Mouse (Mus musculus) forebrain, embryonic 10.5 days (tissue): ENCODE data around the gene Engase. TPM values are rescaled to one million over a fixed set of nuclear protein-coding genes. Genes with fewer than 3 reads are reported as not detected.
A peak's percentile ranks its signal among the peaks of the same experiment; 100 is the strongest.

ENCODE experiments used
- DNase-seq: peaks from one replicate; pipeline ENCODE4 v3.0.0-alpha.2; 2017; ENCODE audit warnings: low spot score; ENCODE audit errors: extremely low spot score
- H3K27ac ChIP-seq: fragments of 300-500 bp; sonication (generic); 2 replicates; pipeline ENCODE4 v1.5.1; 2016; ENCODE audit warnings: mild to moderate bottlenecking
- H3K27me3 ChIP-seq: fragments of 300-500 bp; sonication (generic); 2 replicates; pipeline ENCODE4 v1.6.1; 2016; ENCODE audit warnings: mild to moderate bottlenecking; ENCODE audit not compliant: poor library complexity, severe bottlenecking
- H3K36me3 ChIP-seq: fragments of 300-500 bp; sonication (generic); replicated peaks from 2 replicates; pipeline ENCODE4 v1.6.1; 2016; ENCODE audit warnings: mild to moderate bottlenecking, moderate library complexity
- H3K4me1 ChIP-seq: fragments of 300-500 bp; sonication (generic); 2 replicates; pipeline ENCODE4 v1.6.1; 2016
- H3K4me3 ChIP-seq: fragments of 300-500 bp; sonication (generic); 2 replicates; pipeline ENCODE4 v1.5.1; 2016; ENCODE audit warnings: mild to moderate bottlenecking, moderate library complexity
- H3K9me3 ChIP-seq: fragments of 300-500 bp; sonication (generic); 2 replicates; pipeline ENCODE4 v1.6.1; 2016; ENCODE audit warnings: mild to moderate bottlenecking, moderate library complexity
- WGBS: fragments of 180-500 bp; shearing (Covaris S2); methylation state at CpG from one replicate; pipeline ENCODE4 v1.1.7; 2016; 5-methylcytosine and 5-hydroxymethylcytosine counted together
- polyA plus RNA-seq: library from polyadenylated mRNA; unstranded; fragments of >200 nt; fragmentation: Nextera tagmentation; extraction: Ambion mirVana; gene quantifications from 2 replicates; pipeline ENCODE4 v1.2.1, GENCODE M21; 2016

Engase gene
- 7.1 and 7.9 TPM in 2 replicates for polyA plus RNA-seq

DNA sequence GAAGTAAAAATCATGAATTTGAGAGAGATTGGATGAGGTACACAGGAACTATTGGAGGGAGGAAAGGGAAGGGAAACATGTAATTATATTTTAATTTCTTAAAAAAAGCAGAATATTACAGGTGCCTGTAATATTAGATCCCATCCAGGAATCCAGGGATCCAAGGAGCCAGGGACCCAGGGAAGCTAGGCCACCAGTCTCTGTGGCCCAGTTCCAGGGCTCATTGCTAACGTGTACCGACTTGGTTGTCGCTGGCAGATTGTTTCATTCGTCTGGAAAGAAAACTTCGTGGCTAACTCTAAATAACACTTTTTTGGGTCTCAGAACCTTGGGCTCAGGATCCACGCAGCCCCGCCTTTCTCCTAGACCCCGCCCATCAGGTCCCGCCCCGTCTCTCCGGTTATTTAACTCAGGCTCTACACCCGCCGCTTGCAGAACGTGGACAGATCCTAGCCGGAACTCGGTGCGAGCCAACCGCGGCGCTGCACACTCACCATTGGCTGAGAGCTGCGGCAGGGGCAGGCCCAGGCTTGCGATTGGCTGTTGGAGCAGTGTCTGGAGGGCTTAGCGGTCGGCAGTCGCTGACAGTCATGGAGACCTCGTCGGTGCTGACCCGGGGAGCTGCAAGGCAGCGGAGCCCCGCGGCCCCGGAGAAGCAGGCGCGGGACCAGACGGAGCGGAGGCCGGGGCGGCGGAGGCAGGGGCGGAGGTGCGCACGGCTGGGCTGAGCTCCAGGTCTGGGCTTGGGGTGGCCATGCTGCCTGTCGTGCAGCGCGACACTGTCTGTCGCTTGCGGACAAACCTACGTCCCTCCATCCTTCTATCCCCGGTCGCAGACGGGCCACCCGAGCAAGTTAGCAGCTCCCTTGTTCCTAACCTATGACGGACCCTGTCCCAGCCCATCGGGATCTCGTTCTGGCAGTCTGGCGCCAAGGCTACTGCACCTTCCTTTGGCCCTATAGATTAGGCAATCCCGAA is at the start of gene Engase:
TSS of gene Engase (plus strand) at position 434 of the 978 bp plus-strand sequence.
- no peaks in the 10 kb centered on the region for H3K9me3 ChIP-seq
- H3K27me3 ChIP-seq: peaks cover 11% of the 10 kb centered on the region; the same call in 1 of the 2 replicates
- peak within 1 kb of the TSS; percentile 90 for H3K4me3 ChIP-seq
- DNase-seq: peak; percentile 95
- H3K4me1 ChIP-seq: peaks cover 31% of the 10 kb centered on the region
- peaks cover 17% of the 10 kb centered on the region for H3K36me3 ChIP-seq
- under 1% methylated on average over 57 of the region's 57 CpGs for WGBS
- H3K27ac ChIP-seq: peak within 1 kb of the TSS; percentile 87

DNA sequence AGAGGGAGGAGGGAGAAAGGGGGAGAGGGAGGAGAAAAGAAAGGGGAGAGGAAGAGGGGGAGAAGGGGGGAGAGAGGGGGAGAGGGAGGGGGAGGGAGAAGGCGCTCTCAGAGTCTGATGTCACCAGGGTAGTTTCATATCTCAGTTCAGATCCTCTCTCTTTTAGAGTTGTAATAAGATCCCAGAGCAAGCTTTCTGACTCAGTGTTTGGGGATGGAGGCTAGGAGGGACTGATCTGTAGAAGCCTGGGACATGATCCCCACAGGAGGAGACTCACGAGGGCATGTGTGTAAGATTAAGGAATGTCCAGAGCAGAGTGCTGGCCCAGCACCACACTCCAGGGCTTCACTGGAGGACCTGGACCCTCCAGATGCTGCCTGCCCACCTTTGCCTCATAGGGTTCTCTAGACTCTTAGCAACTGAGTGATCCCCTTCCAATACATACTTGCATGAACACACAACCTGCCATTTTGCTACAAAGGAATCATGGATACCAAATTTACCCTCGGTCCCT is 49.3 kb upstream of the Engase start:
- 49% methylated on average over 3 of the region's 3 CpGs for WGBS
- Histone ChIP-seq H3K27me3 (peaks cover 59% of the 10 kb centered on the region), H3K36me3 (no peaks in the 10 kb centered on the region), H3K4me1 (peaks cover 64% of the 10 kb centered on the region), H3K27ac (0 out of 2 replicates have a peak overlapping the region, but pooled peaks have one; percentile 69), H3K9me3 (no peaks in the 10 kb centered on the region), H3K4me3 (no peak overlapping the region)
- no peak for DNase-seq

DNA sequence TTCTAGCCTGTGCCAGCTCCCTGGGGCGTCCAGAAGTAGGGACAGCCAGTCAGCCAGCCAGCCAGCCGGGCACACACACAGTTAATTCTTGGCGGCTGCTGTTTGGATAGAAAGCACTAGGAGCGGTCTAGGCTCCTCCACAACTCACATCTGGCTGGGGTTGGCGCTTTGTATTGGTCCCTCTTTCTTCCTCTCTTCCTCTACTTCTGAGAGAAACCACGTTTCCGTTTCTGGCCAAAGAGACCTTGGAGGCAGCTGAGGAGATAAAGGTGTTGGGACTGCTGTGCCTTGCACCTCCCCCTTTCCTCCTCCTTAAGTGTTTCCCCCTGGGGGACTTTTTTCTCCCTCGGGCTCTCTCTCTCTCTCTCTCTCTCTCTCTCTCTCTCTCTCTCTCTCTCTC is 48.6 kb upstream of the Engase start, which contains the start of gene C1qtnf1:
TSS of gene C1qtnf1 (plus strand) at position 218 of the 400 bp plus-strand sequence.
- peak; percentile 31 for DNase-seq
- WGBS: 3% methylated on average over 8 of the region's 8 CpGs
- Histone ChIP-seq H3K4me3 (peak within 1 kb of the TSS; percentile 38), H3K4me1 (peaks cover 63% of the 10 kb centered on the region), H3K9me3 (no peaks in the 10 kb centered on the region), H3K27me3 (peaks cover 52% of the 10 kb centered on the region), H3K36me3 (no peaks in the 10 kb centered on the region), H3K27ac (peak within 1 kb of the TSS; percentile 69)

DNA sequence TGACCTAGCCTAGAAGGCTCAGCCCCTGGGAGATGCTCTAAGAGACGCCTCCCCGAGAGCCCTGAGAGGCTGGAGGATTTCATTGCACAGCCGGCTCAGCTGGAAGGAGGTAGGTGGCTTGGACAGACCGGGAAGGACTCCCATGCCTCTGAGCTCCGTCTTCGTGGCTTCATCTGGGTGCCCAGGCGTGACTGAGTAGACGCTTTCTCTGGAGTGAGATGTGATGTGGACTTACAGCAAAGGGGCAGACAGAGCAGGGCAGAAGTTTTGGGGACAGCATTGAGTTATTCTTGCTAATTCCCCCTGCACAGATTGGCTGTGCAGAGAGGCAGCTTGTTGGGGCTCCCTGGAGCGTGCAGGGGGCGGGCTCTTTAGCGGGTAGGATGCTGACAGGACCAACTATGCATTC is 48.2 kb upstream of the Engase start:
- Histone ChIP-seq H3K27ac (peak overlapping the region; percentile 69), H3K4me3 (peak overlapping the region; percentile 38), H3K4me1 (peaks cover 62% of the 10 kb centered on the region), H3K9me3 (no peaks in the 10 kb centered on the region), H3K27me3 (peaks cover 52% of the 10 kb centered on the region), H3K36me3 (no peaks in the 10 kb centered on the region)
- DNase-seq: no peak
- 9% methylated on average over 11 of the region's 11 CpGs for WGBS

DNA sequence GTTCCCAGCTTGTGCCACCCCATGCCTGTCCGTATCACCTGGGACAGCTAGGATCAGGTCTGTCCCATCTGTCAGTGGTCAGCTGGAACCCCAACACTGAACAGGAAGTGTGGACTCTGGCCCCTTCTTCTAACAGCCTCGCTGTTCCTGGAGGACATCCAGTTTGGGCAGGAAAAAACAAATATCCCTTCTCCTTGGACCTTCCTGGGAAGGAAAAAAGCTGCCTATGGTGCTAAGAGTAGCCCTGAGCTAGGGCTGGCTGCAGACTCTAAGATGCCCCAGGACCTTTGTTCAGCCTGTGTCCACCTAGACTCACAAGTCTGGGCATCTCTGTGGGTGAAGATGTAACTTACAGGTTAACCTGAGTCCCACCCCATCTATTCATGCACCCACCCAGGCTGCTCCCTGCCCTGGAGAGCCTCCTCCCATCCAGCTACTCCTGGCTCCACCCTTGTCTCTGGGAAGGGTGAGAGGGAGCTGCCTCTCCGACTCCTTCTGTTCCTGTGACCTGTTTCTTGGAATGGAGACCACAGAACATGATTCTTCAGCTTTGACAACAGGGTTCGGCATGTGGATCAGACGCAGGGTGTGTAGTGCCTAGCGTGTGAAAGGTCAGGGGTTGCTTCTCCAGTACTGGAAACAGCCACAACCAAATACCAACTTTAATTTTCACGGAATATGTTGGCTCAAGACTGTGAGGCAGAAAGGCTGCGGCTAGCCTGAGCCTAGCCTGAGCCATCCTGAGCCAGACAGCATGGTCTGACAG is 47.5 kb upstream of the Engase start:
- Histone ChIP-seq H3K27ac (peak overlapping the region; percentile 69), H3K9me3 (no peaks in the 10 kb centered on the region), H3K4me1 (peaks cover 62% of the 10 kb centered on the region), H3K27me3 (peaks cover 45% of the 10 kb centered on the region), H3K36me3 (no peaks in the 10 kb centered on the region), H3K4me3 (peak overlapping the region; percentile 38)
- no peak for DNase-seq
- WGBS: 65% methylated on average over 8 of the region's 8 CpGs

DNA sequence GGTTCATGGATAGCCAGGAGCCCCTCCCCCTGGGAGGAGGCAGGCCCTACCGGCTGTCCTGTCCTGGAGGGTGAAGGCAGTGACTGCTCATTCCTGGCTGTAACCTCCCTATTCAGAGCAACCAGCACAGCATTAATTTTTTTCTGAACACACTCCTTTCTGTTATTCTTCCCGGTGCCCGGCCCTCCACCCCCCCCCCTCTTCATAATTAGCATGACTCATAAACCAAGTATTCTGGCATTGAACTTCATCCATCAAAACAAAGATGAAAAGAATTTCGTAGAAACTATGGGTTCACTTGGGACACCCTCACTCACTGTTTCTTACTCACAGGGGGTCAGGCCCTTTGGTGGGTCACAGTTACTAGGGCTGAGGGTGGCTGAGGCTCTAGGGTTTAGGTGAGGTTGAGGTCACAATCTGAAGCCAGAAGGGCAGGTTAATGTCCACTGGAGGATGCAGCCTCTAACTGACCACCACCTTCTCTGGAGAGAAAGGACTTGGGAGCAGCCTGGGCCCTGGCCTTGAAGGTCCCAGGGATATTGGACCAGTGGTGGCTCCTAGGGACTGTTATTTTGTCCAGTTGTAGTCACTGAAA is 46.2 kb upstream of the Engase start:
- 64% methylated on average over 4 of the region's 4 CpGs for WGBS
- H3K27ac ChIP-seq: peak overlapping the region; percentile 31; the same call in 1 of the 2 replicates
- DNase-seq: no peak

DNA sequence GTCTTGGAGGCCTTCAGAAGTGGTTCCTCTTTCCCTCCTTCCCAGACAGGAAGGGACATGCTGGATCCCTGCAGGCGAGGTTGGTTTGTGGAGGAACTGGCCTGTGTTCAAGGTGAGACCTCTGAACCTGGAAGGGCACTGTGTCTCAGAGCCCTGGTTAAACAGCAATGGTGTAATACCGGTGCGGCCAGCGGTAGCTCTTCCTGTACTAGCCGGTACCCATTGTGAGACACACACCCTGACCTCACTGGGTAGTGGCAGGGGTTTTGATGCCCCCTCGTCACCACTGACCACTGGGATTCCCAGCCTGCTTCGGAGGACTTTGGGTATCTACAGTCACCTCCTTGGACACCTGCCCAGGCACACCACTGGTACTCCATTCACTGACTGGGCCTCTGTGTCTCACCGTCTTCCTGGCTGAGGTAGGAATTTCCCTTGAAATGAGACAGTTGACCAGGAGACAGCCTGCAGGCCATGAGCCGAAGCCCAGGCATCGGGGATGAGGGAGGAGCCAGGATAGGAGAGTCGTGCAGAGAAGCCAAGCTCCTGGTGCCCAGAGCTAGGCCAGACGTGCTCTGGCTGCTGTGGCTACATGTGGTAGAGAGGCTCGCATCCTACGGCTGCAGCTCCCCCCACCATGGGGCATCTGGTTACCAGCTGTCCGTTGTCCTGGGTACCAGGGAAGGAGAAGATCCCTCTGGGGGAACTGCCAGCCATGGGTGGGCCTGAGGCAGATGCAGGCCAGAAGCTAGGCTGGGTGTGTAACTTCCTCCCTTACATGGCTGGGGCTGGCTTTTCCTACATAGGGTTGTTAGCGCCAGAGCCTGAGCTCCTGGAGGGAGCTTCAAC is 45.3 kb upstream of the Engase start:
- Histone ChIP-seq H3K27ac (peak overlapping the region; percentile 12), H3K9me3 (no peaks in the 10 kb centered on the region), H3K4me1 (peaks cover 69% of the 10 kb centered on the region), H3K27me3 (peaks cover 37% of the 10 kb centered on the region), H3K36me3 (no peaks in the 10 kb centered on the region), H3K4me3 (no peak overlapping the region)
- WGBS: 82% methylated on average over 16 of the region's 16 CpGs
- DNase-seq: no peak

More for the DNA sequence above, 46.2 kb upstream of the Engase start:
- H3K9me3 ChIP-seq: no peaks in the 10 kb centered on the region
- H3K4me1 ChIP-seq: peaks cover 64% of the 10 kb centered on the region
- peaks cover 39% of the 10 kb centered on the region for H3K27me3 ChIP-seq
- H3K36me3 ChIP-seq: no peaks in the 10 kb centered on the region
- no peak overlapping the region for H3K4me3 ChIP-seq

DNA sequence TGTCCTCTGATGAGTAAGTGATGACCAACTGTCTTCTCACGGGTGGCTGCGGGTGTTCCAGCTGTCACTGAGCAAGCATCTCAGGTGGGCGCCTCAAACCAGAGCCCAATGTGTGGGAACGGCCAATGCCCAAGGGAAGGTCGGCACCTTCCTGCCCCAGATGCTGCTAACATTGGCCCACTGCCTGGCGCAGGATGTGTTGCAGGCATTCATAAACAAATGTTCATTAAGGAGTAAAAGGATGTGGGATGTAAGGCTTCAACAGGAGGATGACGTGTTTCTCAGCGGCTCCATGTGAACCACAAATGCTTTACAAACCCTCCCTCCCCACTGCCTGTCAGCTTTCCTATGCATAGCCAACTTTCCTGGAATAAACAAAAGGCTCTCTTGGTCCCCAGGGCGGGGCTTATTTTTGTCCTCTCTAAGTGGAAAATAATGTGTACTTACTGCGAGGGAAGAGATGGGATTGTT is 43.2 kb upstream of the Engase start:
- no peak for DNase-seq
- H3K27me3 ChIP-seq: peaks cover 20% of the 10 kb centered on the region
- no peaks in the 10 kb centered on the region for H3K36me3 ChIP-seq
- H3K4me3 ChIP-seq: peak overlapping the region; percentile 13; the same call in 1 of the 2 replicates
- no peaks in the 10 kb centered on the region for H3K9me3 ChIP-seq
- H3K4me1 ChIP-seq: peaks cover 72% of the 10 kb centered on the region
- WGBS: 81% methylated on average over 10 of the region's 10 CpGs
- H3K27ac ChIP-seq: peak overlapping the region; percentile 54; the same call in 1 of the 2 replicates

DNA sequence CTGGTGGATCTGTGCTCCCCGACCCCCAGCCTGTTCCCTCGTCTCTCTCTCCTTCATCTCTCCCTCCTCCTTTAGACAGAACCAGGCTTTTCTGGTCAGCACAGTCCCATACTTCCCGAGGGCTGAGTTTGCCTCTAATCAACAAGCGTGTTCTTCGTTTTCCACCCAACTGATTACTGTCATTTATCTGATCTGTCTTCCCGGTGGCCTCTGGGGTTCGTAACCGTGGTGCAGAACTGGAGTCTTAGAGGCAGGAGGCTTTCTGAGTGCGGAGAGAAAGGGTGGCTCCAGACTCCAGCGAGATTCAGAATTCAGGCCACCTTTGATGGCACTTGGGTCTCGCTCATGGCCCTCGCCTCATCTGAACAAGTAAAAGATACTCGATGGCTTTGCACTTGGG is 42.5 kb upstream of the Engase start:
- Histone ChIP-seq H3K4me3 (peak overlapping the region; percentile 13), H3K27ac (peak overlapping the region; percentile 54), H3K9me3 (no peaks in the 10 kb centered on the region), H3K36me3 (no peaks in the 10 kb centered on the region), H3K4me1 (peaks cover 72% of the 10 kb centered on the region), H3K27me3 (peaks cover 13% of the 10 kb centered on the region)
- DNase-seq: no peak
- 65% methylated on average over 13 of the region's 13 CpGs for WGBS

DNA sequence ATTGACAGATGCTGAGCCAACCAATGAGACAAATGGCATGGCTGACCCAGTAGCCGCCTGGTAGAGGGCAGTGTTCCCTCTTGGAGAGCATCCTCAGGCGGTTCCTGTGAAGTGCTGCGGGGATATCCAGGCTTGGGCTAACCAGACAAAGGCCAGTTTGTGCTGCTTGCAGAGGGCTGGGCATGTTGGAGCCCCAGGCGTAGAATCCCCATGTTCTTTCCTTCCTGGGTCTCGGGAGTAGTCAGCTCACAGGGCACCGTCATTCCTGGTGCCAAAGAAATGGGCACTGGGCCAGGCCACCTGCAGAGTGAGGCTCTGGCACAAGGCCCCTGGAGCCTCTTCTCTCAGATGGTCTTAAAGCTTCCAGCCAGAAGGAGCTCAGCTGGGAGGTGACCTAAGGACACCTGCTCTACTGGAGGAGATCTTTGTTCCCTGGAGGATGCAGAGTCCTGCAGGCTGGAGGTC is 40.1 kb upstream of the Engase start:
- no peak for DNase-seq
- WGBS: 47% methylated on average over 6 of the region's 6 CpGs
- 0 out of 2 replicates have a peak, but pooled peaks cover 4% of the 10 kb centered on the region for H3K27me3 ChIP-seq
- H3K27ac ChIP-seq: peak overlapping the region; percentile 64; the same call in 1 of the 2 replicates
- no peaks in the 10 kb centered on the region for H3K36me3 ChIP-seq
- no peak overlapping the region for H3K4me3 ChIP-seq
- peaks cover 71% of the 10 kb centered on the region for H3K4me1 ChIP-seq
- H3K9me3 ChIP-seq: no peaks in the 10 kb centered on the region
